Mouse (Mus musculus) limb, embryonic 14.5 days (tissue): ENCODE data around the gene Srcin1. TPM values are rescaled to one million over a fixed set of nuclear protein-coding genes. Genes with fewer than 3 reads are reported as not detected.

Experiments used
- ATAC-seq: fragments of 200-750 bp; cut with Nextera tagmentation; 2 replicates; pipeline ENCODE4 v1.8.0; 2017; ENCODE audit warnings: low read depth, moderate number of reproducible peaks, moderate TSS enrichment; ENCODE audit not compliant: low FRiP score
- DNase-seq: peaks from one replicate; pipeline ENCODE4 v3.0.0-alpha.2; 2015; ENCODE audit warnings: low spot score
- H3K27ac ChIP-seq: fragments of 300-500 bp; sonication (generic); replicated peaks from 2 replicates; pipeline ENCODE4 v1.5.1; 2014; ENCODE audit warnings: low read depth, mild to moderate bottlenecking, low read length, moderate library complexity, mixed read lengths
- H3K27me3 ChIP-seq: fragments of 300-500 bp; sonication (generic); 2 replicates; pipeline ENCODE4 v1.6.1; 2014; ENCODE audit warnings: low read length, mixed read lengths; ENCODE audit not compliant: control insufficient read depth, insufficient read depth
- H3K36me3 ChIP-seq: fragments of 300-500 bp; sonication (generic); 2 replicates; pipeline ENCODE4 v1.6.1; 2014; ENCODE audit warnings: mild to moderate bottlenecking, low read length, moderate library complexity, mixed read lengths; ENCODE audit not compliant: control insufficient read depth, insufficient read depth
- H3K4me1 ChIP-seq: fragments of 300-500 bp; sonication (generic); 2 replicates; pipeline ENCODE4 v1.6.1; 2014; ENCODE audit warnings: antibody characterized with exemption, low read length, mixed read lengths; ENCODE audit not compliant: control insufficient read depth, insufficient read depth
- H3K4me2 ChIP-seq: fragments of 300-500 bp; sonication (generic); replicated peaks from 2 replicates; pipeline ENCODE4 v1.6.1; 2014; ENCODE audit warnings: low read depth, mild to moderate bottlenecking, low read length, moderate library complexity; ENCODE audit not compliant: severe bottlenecking
- H3K4me3 ChIP-seq: fragments of 300-500 bp; sonication (generic); replicated peaks from 2 replicates; pipeline ENCODE4 v1.5.1; 2014; ENCODE audit warnings: low read length
- H3K9ac ChIP-seq: fragments of 300-500 bp; sonication (generic); 2 replicates; pipeline ENCODE4 v1.6.1; 2014; ENCODE audit warnings: mild to moderate bottlenecking, low read depth, low read length, moderate library complexity; ENCODE audit not compliant: severe bottlenecking
- H3K9me3 ChIP-seq: fragments of 300-500 bp; sonication (generic); 2 replicates; pipeline ENCODE4 v1.6.1; 2016; ENCODE audit warnings: low read length; ENCODE audit not compliant: control insufficient read depth
- POLR2A ChIP-seq: fragments of 200-500 bp; IDR thresholded peaks from 2 replicates; pipeline ENCODE4 v1.8.0; 2012; ENCODE audit warnings: inconsistent platforms, mild to moderate bottlenecking, moderate library complexity, borderline replicate concordance; ENCODE audit not compliant: insufficient read depth, insufficient read length; ENCODE audit errors: extremely low read depth
- WGBS: fragments of 180-500 bp; shearing (Covaris S2); extraction: QIAGEN DNeasy Blood & Tissue Kit; methylation state at CpG from one replicate; pipeline ENCODE4 v1.1.7; 2014; 5-methylcytosine and 5-hydroxymethylcytosine counted together
- polyA plus RNA-seq, 2 experiments: library from polyadenylated mRNA; depleted of rRNA in 1 of 2; stranded (reverse) in 1 of 2; unstranded in 1 of 2; fragments of >200 nt; fragmentation: Nextera tagmentation in 1 of 2; extraction: Ambion mirVana in 1 of 2; gene quantifications; 2 replicates each; pipeline versions ENCODE4 v1.2.1 to v1.2.3; 2012 to 2014

Gene Srcin1
- polyA plus RNA-seq, 2 experiments, result 0.39 to 4.0 TPM

DNA sequence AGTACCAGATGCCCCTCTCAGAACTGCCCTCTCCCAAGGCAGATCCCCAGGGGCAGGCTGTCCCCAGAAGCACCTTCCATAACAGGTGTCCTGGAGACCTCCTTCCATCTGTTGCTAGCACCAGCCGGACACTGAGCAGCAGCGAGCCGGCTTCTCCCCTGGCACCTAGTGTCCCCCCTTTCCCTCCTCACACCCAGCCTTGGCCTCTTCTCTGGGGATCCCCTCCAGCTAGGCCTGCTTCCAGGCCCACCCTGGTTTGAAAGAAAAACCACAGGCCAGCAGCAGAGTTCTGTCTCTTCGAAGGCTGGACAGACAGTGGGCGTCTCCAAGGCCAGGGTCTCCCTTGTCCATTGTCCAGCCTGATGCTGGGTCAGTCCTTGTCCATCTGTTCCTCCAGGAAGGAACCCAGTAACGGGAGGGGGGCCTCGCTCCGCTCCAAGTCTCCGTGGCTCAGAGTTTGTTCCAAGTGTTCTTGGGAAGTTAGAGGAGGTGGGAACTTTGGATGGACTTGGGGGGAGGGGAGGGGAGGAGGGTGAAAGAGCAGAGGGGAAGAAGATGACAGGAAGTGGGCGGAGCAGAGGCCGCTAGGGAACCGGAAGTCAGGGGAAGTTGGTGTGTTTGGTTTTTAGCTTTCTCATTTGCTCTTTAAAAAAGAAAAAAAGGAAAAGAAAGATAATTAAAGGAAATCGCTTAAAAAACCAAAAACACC is 64.2 kb downstream of the Srcin1 start:
- Histone ChIP-seq H3K27ac (no peak overlapping the region), H3K4me1 (no peaks in the 10 kb centered on the region), H3K4me2 (no peak overlapping the region), H3K36me3 (no peaks in the 10 kb centered on the region), H3K27me3 (no peaks in the 10 kb centered on the region), H3K9ac (no peak overlapping the region), H3K4me3 (no peak overlapping the region), H3K9me3 (no peaks in the 10 kb centered on the region)
- ATAC-seq (no peak; the same call in 1 of the 2 replicates), DNase-seq (no peak)
- WGBS, result 59% methylated on average over 13 of the region's 13 CpGs
- TF ChIP-seq POLR2A, result no peak

DNA sequence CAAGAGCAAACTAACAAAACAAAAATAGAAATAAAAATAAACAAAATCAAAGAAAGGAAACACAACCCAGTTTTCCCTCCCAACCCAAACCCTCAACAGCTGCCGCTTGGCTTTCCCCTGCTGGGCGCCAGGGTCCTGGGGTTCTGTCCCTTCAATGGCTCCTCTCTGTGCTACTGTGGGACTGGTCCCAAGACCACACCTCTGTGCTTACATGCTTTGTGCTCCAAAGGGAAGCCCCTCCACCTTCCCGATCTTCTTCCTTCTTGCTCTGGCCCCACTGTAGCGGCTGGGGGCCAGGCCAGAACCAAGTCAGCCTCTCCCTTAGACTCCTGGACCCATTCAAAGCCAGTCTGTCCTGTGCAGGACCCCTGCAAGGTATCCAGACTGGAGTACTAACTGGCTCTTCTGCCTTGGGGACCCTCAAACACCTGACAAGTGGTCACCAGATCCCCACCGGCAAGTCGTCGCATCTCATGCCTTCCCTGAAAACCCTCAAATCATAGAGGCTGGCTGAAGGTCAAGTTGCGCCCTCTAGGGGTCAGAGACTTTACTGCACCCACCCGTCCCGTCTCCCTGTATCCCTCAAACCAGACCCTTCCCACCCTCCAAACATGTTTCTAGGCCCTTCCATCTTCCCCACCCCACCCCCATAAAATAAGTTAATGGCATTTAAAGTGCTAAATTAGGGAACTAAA is 64.9 kb downstream of the Srcin1 start:
- H3K4me2 ChIP-seq, result no peak overlapping the region
- peak; percentile 49 for DNase-seq
- no peaks in the 10 kb centered on the region for H3K9me3 ChIP-seq
- ATAC-seq, result no peak; the same call in 1 of the 2 replicates
- no peak for TF ChIP-seq POLR2A
- H3K4me1 ChIP-seq, result no peaks in the 10 kb centered on the region
- no peaks in the 10 kb centered on the region for H3K27me3 ChIP-seq
- H3K4me3 ChIP-seq, result no peak overlapping the region
- H3K27ac ChIP-seq, result no peak overlapping the region
- H3K9ac ChIP-seq, result no peak overlapping the region
- WGBS, result 33% methylated on average over 10 of the region's 10 CpGs
- no peaks in the 10 kb centered on the region for H3K36me3 ChIP-seq

DNA sequence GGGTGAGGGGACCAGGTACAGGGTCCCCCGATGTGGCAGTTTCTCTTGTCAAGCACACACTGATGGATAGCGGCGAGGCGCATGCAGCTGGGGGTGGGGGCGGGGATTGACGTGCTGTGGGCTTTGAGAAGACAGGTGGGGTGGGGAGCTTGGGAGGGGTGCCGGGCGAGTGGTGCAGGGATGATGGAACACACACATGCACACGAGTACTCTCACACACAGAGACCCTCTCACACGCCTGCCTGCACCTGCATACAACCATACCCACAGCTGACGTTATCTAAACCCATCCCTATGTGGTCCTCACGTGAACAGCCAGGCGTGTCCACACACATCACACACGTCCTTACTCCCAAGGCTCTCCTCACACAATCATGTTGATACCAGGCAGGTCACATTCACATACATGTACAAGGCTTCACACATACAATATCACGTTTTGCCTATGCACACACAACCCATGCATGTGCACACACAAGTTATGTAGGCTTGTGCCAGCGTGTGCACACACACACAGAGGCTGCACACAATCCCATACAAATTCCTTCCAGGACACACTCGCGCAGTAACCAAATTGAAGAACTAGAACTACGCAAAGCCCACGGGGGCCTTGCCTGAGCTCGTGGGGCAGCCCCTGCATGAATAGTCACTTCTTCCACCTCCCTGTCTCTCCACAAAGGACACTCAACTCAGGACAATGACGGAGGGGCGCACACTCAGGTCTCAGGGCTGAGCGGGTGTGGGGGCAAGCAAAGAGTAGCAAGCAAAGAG is 66.1 kb downstream of the Srcin1 start:
- no peak overlapping the region for H3K9ac ChIP-seq
- TF ChIP-seq POLR2A, result no peak

DNA sequence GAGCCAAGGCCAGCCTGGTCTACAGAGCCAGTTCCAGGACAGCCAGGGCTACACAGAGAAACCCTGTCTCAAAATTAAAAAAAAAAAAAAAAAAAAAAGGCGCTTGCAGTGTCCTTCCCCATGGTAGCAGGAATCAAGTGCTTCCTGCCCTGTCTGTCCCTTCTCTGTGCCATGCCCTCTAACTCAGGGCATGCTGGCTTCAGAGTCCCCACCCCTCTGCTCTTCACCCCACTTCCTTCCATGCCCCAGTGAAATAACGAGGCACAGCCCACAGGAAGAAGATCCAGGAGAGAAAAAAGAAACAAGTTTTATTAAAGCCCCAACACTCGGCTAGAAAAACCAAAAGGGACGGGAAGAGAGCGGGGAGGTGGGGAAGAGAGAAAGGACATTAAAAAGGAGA is 66.9 kb downstream of the Srcin1 start:
- no peaks in the 10 kb centered on the region for H3K9me3 ChIP-seq
- ATAC-seq (no peak), DNase-seq (no peak)
- no peaks in the 10 kb centered on the region for H3K4me1 ChIP-seq
- H3K4me2 ChIP-seq, result no peak overlapping the region
- H3K4me3 ChIP-seq, result no peak overlapping the region
- no peak for TF ChIP-seq POLR2A
- no peak overlapping the region for H3K9ac ChIP-seq
- WGBS, result 44% methylated on average over 5 of the region's 5 CpGs
- no peak overlapping the region for H3K27ac ChIP-seq
- H3K36me3 ChIP-seq, result no peaks in the 10 kb centered on the region
- H3K27me3 ChIP-seq, result no peaks in the 10 kb centered on the region

More for the DNA sequence above, 66.1 kb downstream of the Srcin1 start:
- Histone ChIP-seq H3K4me1 (no peaks in the 10 kb centered on the region), H3K9me3 (no peaks in the 10 kb centered on the region), H3K4me2 (no peak overlapping the region), H3K36me3 (no peaks in the 10 kb centered on the region), H3K4me3 (no peak overlapping the region), H3K27me3 (no peaks in the 10 kb centered on the region), H3K27ac (no peak overlapping the region)
- 65% methylated on average over 24 of the region's 24 CpGs for WGBS
- no peak for ATAC-seq
- no peak for DNase-seq

DNA sequence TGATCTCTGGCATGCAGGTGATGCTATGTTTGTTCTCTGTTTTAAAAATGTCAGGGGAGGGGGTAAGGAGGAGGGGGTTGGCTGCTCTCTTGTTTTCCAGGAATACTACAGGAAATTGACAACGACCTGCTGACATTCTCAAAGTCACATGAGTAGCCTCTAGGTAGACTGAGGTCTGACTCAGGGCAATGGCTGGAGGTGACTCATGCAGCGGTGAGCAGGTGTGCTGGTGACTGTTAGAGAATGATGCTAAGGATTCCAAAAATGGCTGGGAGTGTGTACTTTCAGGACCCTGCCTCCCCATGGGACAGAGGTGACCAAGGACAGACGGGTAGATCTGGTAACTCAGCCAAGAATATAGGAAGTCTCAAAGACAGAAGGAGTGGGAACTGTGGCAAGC is 67.8 kb downstream of the Srcin1 start:
- Histone ChIP-seq H3K36me3 (no peaks in the 10 kb centered on the region), H3K9me3 (no peaks in the 10 kb centered on the region), H3K27ac (no peak overlapping the region), H3K4me3 (no peak overlapping the region), H3K27me3 (no peaks in the 10 kb centered on the region), H3K9ac (no peak overlapping the region), H3K4me1 (no peaks in the 10 kb centered on the region), H3K4me2 (no peak overlapping the region)
- DNase-seq, result no peak
- ATAC-seq, result no peak
- TF ChIP-seq POLR2A, result no peak
- WGBS, result 55% methylated on average over 3 of the region's 3 CpGs
